Mouse (Mus musculus) MEL (cell line): ENCODE data around the gene Trip12. TPM values are rescaled to one million over a fixed set of nuclear protein-coding genes. Genes with fewer than 3 reads are reported as not detected.

Experiments used
- DNase-seq: peaks from one replicate; pipeline ENCODE4 v3.0.0; 2011; ENCODE audit warnings: low read depth, low spot score
- H3K27ac ChIP-seq: 2 replicates; pipeline ENCODE4 v1.5.1; 2012; ENCODE audit warnings: low read depth, mild to moderate bottlenecking, control low read depth, low read length, moderate library complexity; ENCODE audit not compliant: control insufficient read depth
- H3K27me3 ChIP-seq, 2 experiments: fragments of 150-350 bp in 1 of 2; sonication (generic) in 1 of 2; 2 replicates each; pipeline ENCODE4 v1.6.1; 2012; ENCODE audit warnings: low read length in 2 of 2, mild to moderate bottlenecking in 2 of 2, improper control_type of control experiment in 1 of 2, moderate library complexity in 1 of 2; ENCODE audit not compliant: insufficient read depth in 2 of 2, control insufficient read depth in 1 of 2
- H3K36me3 ChIP-seq, 2 experiments: 2 replicates each; pipeline ENCODE4 v1.6.1; 2012 to 2014; ENCODE audit warnings: low read length in 2 of 2, improper control_type of control experiment in 1 of 2, inconsistent platforms in 1 of 2, mild to moderate bottlenecking in 1 of 2; ENCODE audit not compliant: insufficient read depth in 2 of 2, control insufficient read depth in 1 of 2
- H3K4me1 ChIP-seq, 2 experiments: fragments of 150-350 bp in 1 of 2; sonication (generic) in 1 of 2; 2 replicates each; pipeline ENCODE4 v1.6.1; 2012; ENCODE audit warnings: low read length in 2 of 2, improper control_type of control experiment in 1 of 2, mild to moderate bottlenecking in 1 of 2; ENCODE audit not compliant: insufficient read depth in 2 of 2, control insufficient read depth in 1 of 2
- H3K4me3 ChIP-seq, 2 experiments: fragments of 150-350 bp in 1 of 2; sonication (generic) in 1 of 2; 2 replicates each; pipeline ENCODE4 v1.5.1; 2012; ENCODE audit warnings: low read depth in 2 of 2, low read length in 2 of 2, mild to moderate bottlenecking in 2 of 2, moderate library complexity in 2 of 2, control low read depth in 1 of 2, improper control_type of control experiment in 1 of 2; ENCODE audit not compliant: control insufficient read depth in 1 of 2, insufficient read depth in 1 of 2
- H3K79me2 ChIP-seq: 2 replicates; pipeline ENCODE4 v1.6.1; 2012; ENCODE audit warnings: mild to moderate bottlenecking, low read length, moderate library complexity; ENCODE audit not compliant: control insufficient read depth, poor library complexity, insufficient read depth
- H3K9ac ChIP-seq: 2 replicates; pipeline ENCODE4 v1.6.1; 2012; ENCODE audit warnings: low read depth, mild to moderate bottlenecking, control low read depth, low read length, moderate library complexity; ENCODE audit not compliant: control insufficient read depth, poor library complexity, severe bottlenecking
- H3K9me3 ChIP-seq: fragments of 150-350 bp; sonication (generic); replicated peaks from 2 replicates; pipeline ENCODE4 v1.6.1; 2012; ENCODE audit warnings: mild to moderate bottlenecking, low read length, improper control_type of control experiment, moderate library complexity; ENCODE audit not compliant: insufficient read depth
- CHD1 ChIP-seq: IDR thresholded peaks from 2 replicates; pipeline ENCODE4 v1.6.1; 2012; ENCODE audit warnings: low read depth, mild to moderate bottlenecking, inconsistent platforms, low read length, improper control_type of control experiment
- CHD2 ChIP-seq: IDR thresholded peaks from 2 replicates; pipeline ENCODE4 v1.6.1; 2011; ENCODE audit warnings: low read length, improper control_type of control experiment
- CTCF ChIP-seq, 3 experiments: IDR thresholded peaks in 2 of 3; conservative IDR thresholded peaks in 1 of 3; 2 replicates each; pipeline ENCODE4 v1.5.1; 2011 to 2012; ENCODE audit warnings: low read length in 3 of 3, low read depth in 2 of 3, mild to moderate bottlenecking in 2 of 3, improper control_type of control experiment in 1 of 3, inconsistent platforms in 1 of 3, mixed read lengths in 1 of 3, moderate library complexity in 1 of 3; ENCODE audit not compliant: control insufficient read depth in 1 of 3, insufficient read depth in 1 of 3, poor library complexity in 1 of 3, severe bottlenecking in 1 of 3
- E2F4 ChIP-seq: IDR thresholded peaks from 2 replicates; pipeline ENCODE4 v1.6.1; 2011; ENCODE audit warnings: low read depth, low read length, improper control_type of control experiment, borderline replicate concordance
- ELF1 ChIP-seq: IDR thresholded peaks from 2 replicates; pipeline ENCODE4 v1.6.1; 2014; ENCODE audit warnings: low read depth, mild to moderate bottlenecking, inconsistent platforms, low read length, improper control_type of control experiment, moderate library complexity
- EP300 ChIP-seq, 2 experiments: IDR thresholded peaks; 2 replicates each; pipeline ENCODE4 v1.6.1; 2011; ENCODE audit warnings: improper control_type of control experiment in 2 of 2, low read length in 2 of 2, low read depth in 1 of 2, mild to moderate bottlenecking in 1 of 2
- ETS1 ChIP-seq: IDR thresholded peaks from 2 replicates; pipeline ENCODE4 v1.6.1; 2012; ENCODE audit warnings: low read depth, mild to moderate bottlenecking, inconsistent platforms, low read length, improper control_type of control experiment, moderate library complexity
- GABPA ChIP-seq: IDR thresholded peaks from 2 replicates; pipeline ENCODE4 v1.6.1; 2012; ENCODE audit warnings: low read depth, mild to moderate bottlenecking, inconsistent platforms, low read length, improper control_type of control experiment, moderate library complexity
- HCFC1 ChIP-seq: IDR thresholded peaks from 2 replicates; pipeline ENCODE4 v1.6.1; 2012; ENCODE audit warnings: low read depth, mild to moderate bottlenecking, inconsistent platforms, low read length, improper control_type of control experiment, moderate library complexity
- MAFK ChIP-seq: IDR thresholded peaks from 2 replicates; pipeline ENCODE4 v1.6.1; 2011; ENCODE audit warnings: low read depth, mild to moderate bottlenecking, low read length, improper control_type of control experiment, borderline replicate concordance
- MEF2A ChIP-seq: IDR thresholded peaks from 2 replicates; pipeline ENCODE4 v1.6.1; 2014; ENCODE audit warnings: low read depth, mild to moderate bottlenecking, inconsistent platforms, low read length, improper control_type of control experiment; ENCODE audit not compliant: poor library complexity, insufficient replicate concordance, severe bottlenecking; ENCODE audit errors: extremely low read depth
- MXI1 ChIP-seq: IDR thresholded peaks from 2 replicates; pipeline ENCODE4 v1.6.1; 2011; ENCODE audit warnings: mild to moderate bottlenecking, low read depth, low read length, improper control_type of control experiment
- MYB ChIP-seq: IDR thresholded peaks from 2 replicates; pipeline ENCODE4 v1.6.1; 2011; ENCODE audit warnings: mild to moderate bottlenecking, low read depth, low read length, improper control_type of control experiment
- NRF1 ChIP-seq: IDR thresholded peaks from 2 replicates; pipeline ENCODE4 v1.6.1; 2014; ENCODE audit warnings: low read depth, mild to moderate bottlenecking, inconsistent platforms, low read length, improper control_type of control experiment, moderate library complexity; ENCODE audit not compliant: poor library complexity, insufficient read depth, severe bottlenecking
- POLR2A ChIP-seq, 2 experiments: IDR thresholded peaks; 2 replicates each; pipeline ENCODE4 v1.6.1; 2011 to 2012; ENCODE audit warnings: low read length in 2 of 2, mild to moderate bottlenecking in 2 of 2, control low read depth in 1 of 2, improper control_type of control experiment in 1 of 2, low read depth in 1 of 2, moderate library complexity in 1 of 2; ENCODE audit not compliant: control insufficient read depth in 1 of 2, insufficient read depth in 1 of 2, poor library complexity in 1 of 2
- POLR2AphosphoS2 ChIP-seq: IDR thresholded peaks from 2 replicates; pipeline ENCODE4 v1.6.1; 2011; ENCODE audit warnings: low read length, improper control_type of control experiment
- RAD21 ChIP-seq: IDR thresholded peaks from 2 replicates; pipeline ENCODE4 v1.6.1; 2011; ENCODE audit warnings: mild to moderate bottlenecking, low read depth, low read length, improper control_type of control experiment
- RCOR1 ChIP-seq: IDR thresholded peaks from 2 replicates; pipeline ENCODE4 v1.6.1; 2012; ENCODE audit warnings: low read depth, mild to moderate bottlenecking, inconsistent platforms, low read length, improper control_type of control experiment
- SIN3A ChIP-seq: IDR thresholded peaks from 2 replicates; pipeline ENCODE4 v1.6.1; 2012; ENCODE audit warnings: low read length, improper control_type of control experiment, inconsistent platforms
- SMC3 ChIP-seq: IDR thresholded peaks from 2 replicates; pipeline ENCODE4 v1.6.1; 2011; ENCODE audit warnings: low read depth, low read length, improper control_type of control experiment
- TBP ChIP-seq: IDR thresholded peaks from 2 replicates; pipeline ENCODE4 v1.8.0; 2011; ENCODE audit warnings: low read depth, low read length, improper control_type of control experiment
- UBTF ChIP-seq: IDR thresholded peaks from 2 replicates; pipeline ENCODE4 v1.6.1; 2012; ENCODE audit warnings: low read depth, mild to moderate bottlenecking, inconsistent platforms, low read length, improper control_type of control experiment, moderate library complexity, borderline replicate concordance; ENCODE audit not compliant: insufficient read depth
- ZC3H11A ChIP-seq: IDR thresholded peaks from 2 replicates; pipeline ENCODE4 v1.6.1; 2012; ENCODE audit warnings: low read depth, mild to moderate bottlenecking, inconsistent platforms, low read length, improper control_type of control experiment
- ZNF384 ChIP-seq: IDR thresholded peaks from 2 replicates; pipeline ENCODE4 v1.6.1; 2012; ENCODE audit warnings: low read depth, mild to moderate bottlenecking, inconsistent platforms, low read length, improper control_type of control experiment
- polyA plus RNA-seq, 2 experiments: library from polyadenylated mRNA; stranded (reverse) in 1 of 2; unstranded in 1 of 2; fragments of >175 nt in 1 of 2; fragments of >200 nt in 1 of 2; gene quantifications; 2 replicates each; pipeline versions ENCODE4 v1.2.1 to v1.2.4; 2012; ENCODE audit warnings: low replicate concordance in 2 of 2, low read depth in 1 of 2; ENCODE audit not compliant: insufficient read length in 2 of 2, insufficient read depth in 1 of 2, missing spikeins in 1 of 2
- total RNA-seq: library from RNA; depleted of rRNA; stranded (reverse); fragments of 300-350 nt; gene quantifications from 2 replicates; pipeline ENCODE4 v1.2.3, GENCODE M21; 2012

Trip12 gene
- total and polyA plus RNA-seq, 3 experiments = 94.3 to 134 (median 133) TPM

DNA sequence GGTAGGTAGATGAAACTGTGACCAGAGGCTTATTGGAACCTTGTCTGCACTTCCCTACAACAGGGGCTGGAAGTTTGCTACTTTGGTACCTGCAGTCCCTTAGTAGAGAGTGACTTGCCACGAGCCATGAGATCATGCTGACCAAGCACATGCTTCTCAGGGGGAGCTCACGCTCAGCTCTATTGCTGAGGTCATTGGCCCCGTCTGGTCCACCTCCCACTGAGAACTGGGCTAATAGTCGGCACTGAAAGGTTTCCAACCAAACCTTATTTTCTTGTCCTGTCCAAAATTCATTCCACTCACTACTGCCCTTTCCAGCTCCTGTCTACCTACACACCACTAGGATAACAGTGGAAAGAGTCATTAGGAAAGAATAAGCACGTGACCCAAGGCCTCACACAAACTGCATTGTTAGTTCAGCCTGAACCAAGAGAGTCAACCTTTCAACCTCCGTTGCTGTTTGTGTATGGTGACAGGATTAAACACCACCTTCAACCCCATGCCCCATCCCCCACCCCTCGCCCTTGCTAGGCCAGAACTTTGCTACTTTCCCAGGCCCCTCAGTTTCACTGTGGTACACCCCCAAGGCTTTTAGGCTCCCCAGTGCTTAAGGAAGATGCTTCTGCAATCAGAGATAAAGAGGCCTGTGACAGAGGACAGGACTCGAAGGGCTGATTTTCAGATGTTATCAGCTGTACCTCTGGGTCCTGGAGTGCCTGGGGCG lies 11.4 kb upstream of the Trip12 start (continued):
- TF ChIP-seq UBTF (no peak), CHD2 (no peak), HCFC1 (no peak), ZC3H11A (no peak), RAD21 (no peak), GABPA (no peak), E2F4 (no peak), RCOR1 (no peak), MYB (no peak)

- H3K27me3 ChIP-seq = no peaks in the 10 kb centered on the region
- DNase-seq = no peak
- H3K79me2 ChIP-seq = no peaks in the 10 kb centered on the region
- H3K9ac ChIP-seq = no peak overlapping the region
- H3K4me1 ChIP-seq = peaks cover 2 to 13% of the 10 kb centered on the region in 2 experiments
- H3K4me3 ChIP-seq = no peak overlapping the region
- TF ChIP-seq ZNF384 = no peak
- no peak for TF ChIP-seq TBP
- no peak for TF ChIP-seq HCFC1
- TF ChIP-seq RCOR1 = no peak
- no peak for TF ChIP-seq UBTF
- no peak for TF ChIP-seq NRF1
- TF ChIP-seq MXI1 = no peak
- no peak for TF ChIP-seq SMC3
- TF ChIP-seq ZC3H11A = no peak
- TF ChIP-seq POLR2A (IDR thresholded peaks at IDR 0.05; ENCODE audit: control insufficient read depth in 1 of 2, insufficient read depth in 1 of 2, low read depth in 1 of 2, low read length in 2 of 2, poor library complexity in 1 of 2) = no peak
- no peak for TF ChIP-seq ELF1
- TF ChIP-seq CHD1 = no peak
- no peak for TF ChIP-seq EP300 (IDR thresholded peaks at IDR 0.05; ENCODE audit: low read depth in 1 of 2, low read length in 2 of 2)
- TF ChIP-seq GABPA = no peak
- TF ChIP-seq ETS1 = no peak
- no peak for TF ChIP-seq SIN3A
- TF ChIP-seq CTCF (IDR thresholded peaks at IDR 0.05 in 2 of 3, conservative IDR thresholded peaks at IDR 0.05 in 1 of 3; ENCODE audit: control insufficient read depth in 1 of 3, insufficient read depth in 1 of 3, low read depth in 2 of 3, low read length in 3 of 3, poor library complexity in 1 of 3, severe bottlenecking in 1 of 3) = no peak
- TF ChIP-seq MAFK = no peak
- TF ChIP-seq POLR2AphosphoS2 = no peak
- no peak for TF ChIP-seq MEF2A
- H3K36me3 ChIP-seq = peaks cover 0 to 24% of the 10 kb centered on the region in 2 experiments; a peak in 2 of 4 replicates
- no peaks in the 10 kb centered on the region for H3K9me3 ChIP-seq
- H3K27ac ChIP-seq = no peak overlapping the region
Measured at GRCm38 (mm10) chr1:84850471-84850870, 10.2 kb upstream of the Trip12 start.
